Mouse (Mus musculus) liver, postnatal 0 days (tissue): Measurements from ENCODE around the gene Vps37c.

ENCODE experiments used
- CTCF ChIP-seq: sonication (generic); IDR thresholded peaks from 2 replicates; pipeline ENCODE4 v1.5.1; 2016; ENCODE audit warnings: antibody characterized with exemption, low read depth
- EP300 ChIP-seq: IDR thresholded peaks from 2 replicates; pipeline ENCODE4 v1.6.1; 2016; ENCODE audit warnings: antibody characterized with exemption, low read depth, mild to moderate bottlenecking

GRCm38 (mm10) chr19:10710088-10710511 lies 21.6 kb downstream of the Vps37c start:
- TF ChIP-seq CTCF (peak; percentile 75), EP300 (no peak)
